Mouse (Mus musculus) myocyte (in vitro differentiated cells): Measurements from ENCODE around the gene Supt16.

Experiments used
- CEBPB ChIP-seq: IDR thresholded peaks from 2 replicates; pipeline ENCODE4 v1.6.1; 2011; ENCODE audit warnings: mild to moderate bottlenecking, moderate library complexity; ENCODE audit not compliant: poor library complexity, insufficient read depth, severe bottlenecking
- E2F4 ChIP-seq: IDR thresholded peaks from one replicate; pipeline ENCODE4 v1.6.1; 2011; ENCODE audit warnings: mild to moderate bottlenecking, control low read depth, moderate library complexity; ENCODE audit not compliant: insufficient read depth
- MAX ChIP-seq: IDR thresholded peaks from one replicate; pipeline ENCODE4 v1.6.1; 2011; ENCODE audit warnings: low read depth, mild to moderate bottlenecking, control low read depth
- MYOD1 ChIP-seq, 3 experiments: IDR thresholded peaks; one replicate each; pipeline ENCODE4 v1.6.1; 2011; ENCODE audit warnings: control low read depth in 2 of 3, low read depth in 2 of 3, mild to moderate bottlenecking in 2 of 3, moderate library complexity in 1 of 3; ENCODE audit not compliant: insufficient read length in 2 of 3, control insufficient read depth in 1 of 3
- MYOG ChIP-seq, 3 experiments: IDR thresholded peaks; one replicate each; pipeline ENCODE4 v1.6.1; 2011; ENCODE audit warnings: control low read depth in 2 of 3, low read depth in 2 of 3, mild to moderate bottlenecking in 2 of 3; ENCODE audit not compliant: insufficient read length in 2 of 3, control insufficient read depth in 1 of 3, insufficient read depth in 1 of 3
- POLR2A ChIP-seq: IDR thresholded peaks from one replicate; pipeline ENCODE4 v1.6.1; 2011; ENCODE audit warnings: low read depth, mild to moderate bottlenecking, control low read depth, moderate library complexity; ENCODE audit not compliant: insufficient read length
- POLR2AphosphoS2 ChIP-seq: IDR thresholded peaks from one replicate; pipeline ENCODE4 v1.6.1; 2011; ENCODE audit warnings: low read depth, control low read depth; ENCODE audit not compliant: insufficient read length
- REST ChIP-seq: IDR thresholded peaks from one replicate; pipeline ENCODE4 v1.6.1; 2011; ENCODE audit warnings: mild to moderate bottlenecking, control low read depth, moderate library complexity; ENCODE audit not compliant: insufficient read depth, insufficient read length
- TCF12 ChIP-seq: IDR thresholded peaks from one replicate; pipeline ENCODE4 v1.6.1; 2011; ENCODE audit warnings: mild to moderate bottlenecking, control low read depth; ENCODE audit not compliant: poor library complexity, insufficient read depth, severe bottlenecking
- USF1 ChIP-seq: IDR thresholded peaks from one replicate; pipeline ENCODE4 v1.6.1; 2011; ENCODE audit warnings: low read depth, mild to moderate bottlenecking, control low read depth, moderate library complexity

DNA sequence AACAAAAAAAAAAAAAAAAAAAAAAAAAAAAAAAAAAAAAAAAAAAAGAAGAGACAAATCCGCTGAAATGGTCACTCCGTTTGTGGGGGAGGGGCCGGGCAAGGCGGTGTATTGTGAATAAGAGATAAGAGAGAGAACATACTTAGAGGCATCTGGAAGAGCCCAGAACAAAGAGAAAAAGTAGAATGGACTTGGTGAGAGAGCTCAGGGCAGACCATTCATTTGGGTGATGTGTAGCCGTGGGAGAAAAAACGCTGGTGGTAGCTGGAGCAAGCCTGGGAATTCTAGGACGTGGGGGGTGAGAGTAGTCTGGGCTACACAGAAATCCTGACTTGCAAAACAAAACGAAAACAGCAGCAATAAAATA lies 78.8 kb downstream of the Supt16 start:
- TF ChIP-seq POLR2A = no peak
- no peak for TF ChIP-seq POLR2AphosphoS2
- TF ChIP-seq MYOG (IDR thresholded peaks at IDR 0.05; ENCODE audit: control insufficient read depth in 1 of 3, insufficient read depth in 1 of 3, insufficient read length in 2 of 3, low read depth in 2 of 3) = no peak
- no peak for TF ChIP-seq TCF12
- TF ChIP-seq USF1 = no peak
- TF ChIP-seq E2F4 = no peak
- no peak for TF ChIP-seq REST
- TF ChIP-seq CEBPB = no peak
- TF ChIP-seq MAX = no peak
- no peak for TF ChIP-seq MYOD1 (IDR thresholded peaks at IDR 0.05; ENCODE audit: control insufficient read depth in 1 of 3, insufficient read length in 2 of 3, low read depth in 2 of 3)
